Mouse (Mus musculus) liver, embryonic 16.5 days (tissue): ENCODE results near the gene Lag3. TPM values are rescaled to one million over a fixed set of nuclear protein-coding genes. Genes with fewer than 3 reads are reported as not detected.

Source experiments
- ATAC-seq: fragments of 200-750 bp; cut with Nextera tagmentation; 2 replicates; pipeline ENCODE4 v1.8.0; 2017; ENCODE audit warnings: low read depth, mild to moderate bottlenecking, moderate number of reproducible peaks, moderate library complexity
- H3K27ac ChIP-seq: fragments of 300-500 bp; sonication (generic); 2 replicates; pipeline ENCODE4 v1.5.1; 2014; ENCODE audit warnings: mild to moderate bottlenecking, low read length
- H3K27me3 ChIP-seq: fragments of 300-500 bp; sonication (generic); 2 replicates; pipeline ENCODE4 v1.6.1; 2014; ENCODE audit warnings: low read depth, low read length, mixed read lengths; ENCODE audit not compliant: control insufficient read depth, insufficient read depth
- H3K36me3 ChIP-seq: fragments of 300-500 bp; sonication (generic); 2 replicates; pipeline ENCODE4 v1.6.1; 2014; ENCODE audit warnings: mild to moderate bottlenecking; ENCODE audit not compliant: control insufficient read depth, insufficient read depth
- H3K4me1 ChIP-seq: fragments of 300-500 bp; sonication (generic); 2 replicates; pipeline ENCODE4 v1.6.1; 2014; ENCODE audit warnings: low read depth, low read length, mixed read lengths; ENCODE audit not compliant: control insufficient read depth
- H3K4me2 ChIP-seq: fragments of 300-500 bp; sonication (generic); 2 replicates; pipeline ENCODE4 v1.6.1; 2014; ENCODE audit warnings: low read depth, low read length, mixed read lengths
- H3K4me3 ChIP-seq: fragments of 300-500 bp; sonication (generic); 2 replicates; pipeline ENCODE4 v1.5.1; 2014; ENCODE audit warnings: low read depth, mild to moderate bottlenecking, low read length
- H3K9ac ChIP-seq: fragments of 300-500 bp; sonication (generic); 2 replicates; pipeline ENCODE4 v1.6.1; 2014; ENCODE audit warnings: low read depth, low read length
- H3K9me3 ChIP-seq: fragments of 300-500 bp; sonication (generic); replicated peaks from 2 replicates; pipeline ENCODE4 v1.6.1; 2016; ENCODE audit warnings: low read length; ENCODE audit not compliant: control insufficient read depth
- WGBS: fragments of 180-500 bp; shearing (Covaris S2); extraction: QIAGEN DNeasy Blood & Tissue Kit; methylation state at CpG from one replicate; pipeline ENCODE4 v1.1.7; 2014; ENCODE audit not compliant: insufficient replicate concordance; 5-methylcytosine and 5-hydroxymethylcytosine counted together
- polyA plus RNA-seq: library from polyadenylated mRNA; unstranded; fragments of >200 nt; fragmentation: Nextera tagmentation; extraction: Ambion mirVana; gene quantifications from 2 replicates; pipeline ENCODE4 v1.2.1, GENCODE M21; 2015

Gene Lag3
- polyA plus RNA-seq, 1 experiment from 2014 or later: 0.15 TPM

DNA sequence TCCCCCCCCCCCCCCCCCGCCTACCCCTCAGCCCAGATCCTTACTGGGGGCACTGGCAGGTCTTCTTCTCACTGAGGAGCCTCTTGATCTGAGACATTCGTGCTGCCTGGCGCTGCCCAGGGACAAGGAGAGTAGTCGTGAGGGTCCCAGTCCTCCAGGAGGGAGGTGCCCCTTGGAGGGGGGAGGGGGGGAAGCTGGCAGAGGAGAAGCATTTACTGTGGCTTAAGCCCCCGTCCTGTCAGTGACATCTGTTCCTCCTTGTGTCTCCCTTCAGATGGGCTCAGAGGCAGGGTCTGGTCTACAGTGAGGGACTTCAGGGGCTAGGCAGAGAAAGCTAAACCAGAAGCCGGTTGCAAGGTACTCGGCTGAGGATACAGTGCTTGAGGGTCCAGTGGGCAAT lies 44.9 kb downstream of the Lag3 start:
- no peak overlapping the region for H3K4me3 ChIP-seq
- no peak for ATAC-seq
- H3K27me3 ChIP-seq: peaks cover 41% of the 10 kb centered on the region
- no peaks in the 10 kb centered on the region for H3K9me3 ChIP-seq
- no peaks in the 10 kb centered on the region for H3K36me3 ChIP-seq
- no peak overlapping the region for H3K27ac ChIP-seq
- 57% methylated on average over 6 of the region's 7 CpGs for WGBS
- no peak overlapping the region for H3K4me2 ChIP-seq
- no peak overlapping the region for H3K9ac ChIP-seq
- H3K4me1 ChIP-seq: peaks cover 5% of the 10 kb centered on the region; the same call in 1 of the 2 replicates

DNA sequence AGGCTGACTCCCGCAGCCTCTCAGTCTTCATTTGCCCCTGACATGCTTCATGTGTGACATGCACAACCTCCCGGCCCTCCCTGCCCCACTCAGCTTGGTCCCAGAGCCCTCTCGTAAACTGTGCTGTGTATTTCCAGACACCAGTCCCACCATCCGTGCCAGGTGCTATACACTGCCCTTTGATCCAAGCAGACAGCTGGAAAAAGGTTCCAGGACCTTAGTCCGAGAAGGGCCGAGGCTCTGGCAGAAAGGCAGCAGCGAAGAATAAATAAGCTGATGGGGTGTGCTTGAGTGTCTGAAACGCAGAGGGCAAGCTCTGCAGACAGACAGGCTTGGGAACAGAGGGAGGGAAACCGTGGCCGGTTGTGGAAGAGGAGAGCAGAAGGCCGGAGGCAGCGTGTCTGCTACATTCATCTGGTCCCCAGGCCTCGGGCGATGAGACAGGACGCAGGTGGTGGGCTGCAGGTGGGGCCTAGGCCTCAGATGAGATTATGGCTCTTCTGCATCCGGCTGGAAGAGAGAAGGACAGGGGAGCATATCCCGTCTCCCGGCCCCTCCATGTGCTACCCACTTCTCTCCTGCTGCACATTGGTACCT lies 45.6 kb downstream of the Lag3 start:
- Histone ChIP-seq H3K9ac (no peak overlapping the region), H3K4me2 (no peak overlapping the region), H3K4me3 (no peak overlapping the region), H3K9me3 (no peaks in the 10 kb centered on the region), H3K27me3 (peaks cover 48% of the 10 kb centered on the region), H3K36me3 (no peaks in the 10 kb centered on the region), H3K4me1 (peaks cover 5% of the 10 kb centered on the region; the same call in 1 of the 2 replicates), H3K27ac (no peak overlapping the region)
- ATAC-seq: no peak
- WGBS: 65% methylated on average over 18 of the region's 18 CpGs

DNA sequence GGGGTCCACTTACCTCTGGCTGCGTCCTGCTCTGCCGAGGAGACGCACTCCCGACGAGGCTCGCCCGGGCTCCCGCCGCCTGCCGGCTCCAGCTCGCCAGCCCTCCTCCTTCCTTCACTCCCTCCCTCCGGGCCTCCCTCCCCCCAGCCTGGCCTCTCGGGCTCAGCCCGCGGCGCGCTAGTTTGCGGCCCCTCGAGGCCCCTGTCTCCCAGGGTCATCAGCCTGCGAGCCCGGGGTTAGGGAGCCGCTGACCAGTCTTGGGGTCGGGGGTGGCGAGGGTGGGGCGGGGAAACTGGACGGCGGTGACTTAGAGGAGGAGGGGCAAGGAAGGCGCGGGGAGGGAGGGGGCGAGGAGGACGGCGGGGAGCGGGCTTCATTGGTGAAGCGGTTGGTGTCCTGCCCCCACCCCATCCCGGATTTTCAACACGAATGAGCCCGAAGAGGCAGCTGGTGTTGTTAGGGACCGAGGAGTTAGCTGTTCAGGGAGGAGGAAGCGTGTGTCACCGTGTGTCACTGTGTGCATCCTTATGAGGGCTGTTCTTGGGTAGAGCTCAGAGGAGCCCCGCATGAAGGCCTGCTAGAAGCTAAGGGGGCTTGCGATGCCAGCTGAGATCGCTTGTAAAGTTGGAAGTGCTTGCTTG lies 47.7 kb downstream of the Lag3 start, which contains the start of gene Gpr162:
TSS of gene Gpr162 (minus strand) at position 326 of the 641 bp plus-strand sequence.
- H3K4me1 ChIP-seq: peaks cover 5% of the 10 kb centered on the region; the same call in 1 of the 2 replicates
- no peaks in the 10 kb centered on the region for H3K36me3 ChIP-seq
- WGBS: under 1% methylated on average over 32 of the region's 43 CpGs
- peak within 1 kb of the TSS; percentile 72 for H3K4me2 ChIP-seq
- peaks cover 59% of the 10 kb centered on the region for H3K27me3 ChIP-seq
- no peak within 1 kb of the TSS for H3K27ac ChIP-seq
- H3K4me3 ChIP-seq: peak within 1 kb of the TSS; percentile 46
- 0 out of 2 replicates have a peak, but pooled peaks have one; percentile 27 for ATAC-seq
- peak within 1 kb of the TSS; percentile 26; the same call in 1 of the 2 replicates for H3K9ac ChIP-seq
- no peaks in the 10 kb centered on the region for H3K9me3 ChIP-seq

DNA sequence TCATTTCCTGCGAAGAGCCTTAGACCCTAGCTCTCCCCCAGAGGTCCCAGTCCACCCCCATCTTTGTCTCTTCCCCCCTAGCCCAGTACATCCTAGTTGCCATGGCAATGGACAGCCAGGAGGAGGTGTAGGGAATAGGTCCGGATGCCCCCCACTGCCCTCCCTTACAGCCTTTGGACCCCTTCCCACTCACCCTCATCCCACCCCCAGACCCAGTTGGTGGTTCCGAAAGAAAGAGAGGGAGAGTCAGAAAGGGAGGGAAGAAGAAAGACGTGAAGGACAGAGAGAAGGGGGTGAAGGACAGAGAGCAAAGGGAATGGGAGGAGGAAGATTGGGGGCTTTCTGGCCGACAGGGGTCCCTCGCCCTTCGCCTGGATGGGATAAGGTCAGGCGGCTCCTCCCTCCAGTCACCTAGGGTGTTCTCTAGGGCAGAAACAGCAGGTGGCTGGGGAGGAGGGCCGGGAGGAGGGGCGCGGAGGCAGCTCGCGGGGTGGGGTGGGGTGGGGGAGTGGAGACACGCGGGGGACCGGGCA lies 48.3 kb downstream of the Lag3 start:
- no peaks in the 10 kb centered on the region for H3K9me3 ChIP-seq
- H3K4me1 ChIP-seq: peaks cover 5% of the 10 kb centered on the region; the same call in 1 of the 2 replicates
- H3K36me3 ChIP-seq: no peaks in the 10 kb centered on the region
- no peak overlapping the region for H3K27ac ChIP-seq
- H3K9ac ChIP-seq: no peak overlapping the region; the same call in 1 of the 2 replicates
- peak overlapping the region; percentile 72 for H3K4me2 ChIP-seq
- 0 out of 2 replicates have a peak, but pooled peaks have one; percentile 19 for ATAC-seq
- H3K4me3 ChIP-seq: peak overlapping the region; percentile 46
- 2% methylated on average over 12 of the region's 16 CpGs for WGBS
- peaks cover 65% of the 10 kb centered on the region for H3K27me3 ChIP-seq

DNA sequence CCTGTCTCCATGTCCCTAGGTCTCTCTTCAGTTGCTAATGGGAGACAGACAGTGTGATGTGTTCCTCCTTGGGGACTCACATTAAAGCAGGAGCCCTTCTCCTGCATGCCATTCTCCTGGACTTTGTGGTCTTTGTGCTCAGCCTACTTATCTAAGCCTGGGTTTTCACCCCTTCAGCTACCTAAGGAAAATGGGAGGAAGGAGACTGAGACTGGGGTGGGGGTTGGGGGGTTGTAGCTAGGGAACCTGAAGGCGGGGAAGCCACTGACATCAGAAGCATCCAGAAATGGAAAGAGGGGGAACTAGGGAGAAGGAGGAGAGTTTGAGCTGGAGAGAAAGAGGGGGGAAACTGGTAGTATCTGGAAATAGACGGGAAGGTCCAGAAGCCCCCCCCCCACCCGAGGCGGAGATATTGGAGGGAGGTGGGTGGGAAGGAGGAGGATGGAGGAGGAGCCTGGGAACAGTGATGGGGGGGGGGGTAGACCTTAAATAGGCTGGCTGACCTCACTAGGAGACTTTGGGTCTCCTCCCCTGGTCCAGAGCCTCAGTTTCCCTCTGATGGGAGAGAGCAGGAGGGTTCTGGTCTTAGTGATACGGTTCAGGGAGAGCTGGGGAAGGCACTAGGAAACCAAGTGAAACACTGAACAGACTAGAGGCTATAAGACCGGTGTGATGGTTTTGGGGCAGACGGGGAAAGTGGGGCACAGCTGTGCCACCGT lies 48.9 kb downstream of the Lag3 start:
- no peak overlapping the region for H3K4me3 ChIP-seq
- H3K9ac ChIP-seq: no peak overlapping the region
- no peak overlapping the region for H3K4me2 ChIP-seq
- no peaks in the 10 kb centered on the region for H3K9me3 ChIP-seq
- no peaks in the 10 kb centered on the region for H3K36me3 ChIP-seq
- H3K27me3 ChIP-seq: peaks cover 71% of the 10 kb centered on the region
- WGBS: 11% methylated on average over 8 of the region's 8 CpGs
- H3K27ac ChIP-seq: no peak overlapping the region
- no peak for ATAC-seq
- H3K4me1 ChIP-seq: peaks cover 5% of the 10 kb centered on the region; the same call in 1 of the 2 replicates

DNA sequence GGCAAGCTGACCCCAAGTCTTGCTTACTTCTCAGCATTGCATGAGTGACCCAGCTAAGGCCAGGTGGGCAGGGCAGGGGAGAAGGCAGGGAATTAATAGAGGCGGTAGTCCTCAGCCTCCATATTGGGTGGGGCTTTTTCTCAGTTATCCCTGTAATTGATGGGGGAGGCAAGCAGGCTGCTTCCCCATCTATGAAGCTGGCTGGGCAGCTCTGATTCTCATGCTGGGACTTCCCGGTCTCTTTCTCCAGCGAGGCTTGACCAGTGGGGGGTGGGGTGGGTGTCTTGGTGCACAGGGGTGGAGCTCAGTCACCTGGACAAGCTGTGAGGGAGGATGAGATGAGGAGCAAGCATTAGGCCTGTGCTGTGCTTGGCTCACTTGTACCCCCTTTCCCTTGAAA lies 49.7 kb downstream of the Lag3 start:
- no peak overlapping the region for H3K4me3 ChIP-seq
- H3K36me3 ChIP-seq: no peaks in the 10 kb centered on the region
- no peaks in the 10 kb centered on the region for H3K9me3 ChIP-seq
- H3K27me3 ChIP-seq: peaks cover 78% of the 10 kb centered on the region
- H3K9ac ChIP-seq: no peak overlapping the region
- whole genome bisulfite sequencing: 43% methylated on average over 3 of the region's 3 CpGs
- H3K4me1 ChIP-seq: peaks cover 5% of the 10 kb centered on the region; the same call in 1 of the 2 replicates
- no peak for ATAC-seq
- H3K4me2 ChIP-seq: no peak overlapping the region
- no peak overlapping the region for H3K27ac ChIP-seq

DNA sequence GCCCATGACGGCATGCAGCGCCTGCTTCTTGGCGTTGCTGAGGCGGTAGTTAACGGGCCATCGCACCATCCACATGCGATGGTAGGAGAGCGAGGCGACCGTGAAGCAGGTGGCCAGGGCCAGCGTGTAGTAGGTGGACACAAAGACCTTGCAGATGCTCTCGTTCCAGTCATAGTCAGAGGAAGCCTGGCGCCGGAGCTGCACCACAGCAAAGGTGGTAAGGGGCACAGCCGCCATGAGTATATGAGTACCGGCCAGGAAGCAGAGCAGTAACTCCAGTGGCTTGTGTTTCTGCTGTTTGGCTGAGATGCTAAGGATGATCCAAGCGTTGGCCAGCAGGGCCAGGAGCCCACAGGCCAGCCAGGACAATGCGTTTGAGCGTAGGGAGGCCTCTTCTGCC lies 50.2 kb downstream of the Lag3 start:
- ATAC-seq: no peak
- Histone ChIP-seq H3K4me2 (no peak overlapping the region), H3K27me3 (peaks cover 84% of the 10 kb centered on the region), H3K27ac (no peak overlapping the region), H3K4me3 (no peak overlapping the region), H3K36me3 (no peaks in the 10 kb centered on the region), H3K9ac (no peak overlapping the region), H3K4me1 (peaks cover 5% of the 10 kb centered on the region; the same call in 1 of the 2 replicates), H3K9me3 (no peaks in the 10 kb centered on the region)
- 78% methylated on average over 19 of the region's 19 CpGs for WGBS

DNA sequence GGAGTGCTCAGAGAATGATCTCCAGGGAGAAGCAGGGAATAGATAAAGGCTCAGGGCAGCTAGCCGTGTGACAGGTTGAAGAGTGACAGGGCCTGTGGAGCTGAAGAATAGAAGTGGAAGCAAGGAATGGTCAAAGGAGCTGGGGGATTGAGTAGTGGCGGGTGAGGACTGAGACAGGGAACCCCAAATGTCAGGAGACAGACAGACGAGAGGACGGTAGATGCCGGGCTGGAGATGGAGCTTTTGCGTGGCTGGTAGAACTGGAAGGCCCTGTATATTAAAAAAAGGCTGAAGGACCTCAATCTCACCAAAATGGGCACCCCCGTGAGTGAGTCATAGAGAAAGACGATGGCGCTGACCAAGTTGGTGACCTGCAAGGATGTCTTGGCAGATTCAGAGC lies 51.0 kb downstream of the Lag3 start:
- H3K9me3 ChIP-seq: no peaks in the 10 kb centered on the region
- WGBS: 65% methylated on average over 9 of the region's 9 CpGs
- no peak overlapping the region for H3K9ac ChIP-seq
- no peak for ATAC-seq
- no peak overlapping the region for H3K4me3 ChIP-seq
- no peak overlapping the region for H3K4me2 ChIP-seq
- H3K27me3 ChIP-seq: peaks cover 88% of the 10 kb centered on the region
- H3K36me3 ChIP-seq: no peaks in the 10 kb centered on the region
- peaks cover 5% of the 10 kb centered on the region; the same call in 1 of the 2 replicates for H3K4me1 ChIP-seq
- H3K27ac ChIP-seq: no peak overlapping the region
